Mouse (Mus musculus) frontal cortex, adult (tissue): ENCODE data around the gene Crebrf.

Experiments
- ATAC-seq: cut with Nextera tagmentation; 2 replicates; pipeline ENCODE4 v1.9.2; 2017; ENCODE audit warnings: mild to moderate bottlenecking, moderate library complexity, mixed read lengths; ENCODE audit not compliant: low TSS enrichment

Gene Crebrf

DNA sequence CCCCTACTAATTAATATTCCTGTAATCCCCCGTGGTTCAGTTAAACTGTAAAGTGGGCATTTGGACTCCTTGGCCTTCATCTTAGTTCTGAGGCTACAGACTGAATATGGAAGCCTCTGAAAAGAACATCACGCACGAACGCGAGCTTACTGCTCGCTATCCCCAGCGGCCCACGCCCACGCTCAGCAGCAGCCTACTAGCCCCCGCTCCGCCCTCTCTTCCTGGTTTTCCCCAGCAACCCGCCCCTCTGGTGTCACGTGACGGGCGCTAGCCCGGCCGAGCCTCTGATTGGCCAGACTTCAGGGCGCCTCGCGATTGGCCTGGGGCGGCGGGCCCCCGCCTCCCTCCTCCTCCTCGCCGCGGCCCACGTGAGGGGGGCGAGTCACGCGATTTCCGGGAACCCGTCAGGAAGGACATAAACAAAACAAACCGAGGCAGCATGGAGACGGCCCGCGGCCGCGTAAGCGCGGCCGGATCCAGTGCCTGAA, at the start of gene Crebrf:
Gene Crebrf (plus strand): TSS at position 380 of the 488 bp plus-strand sequence.
- peak; percentile 60 for ATAC-seq

DNA sequence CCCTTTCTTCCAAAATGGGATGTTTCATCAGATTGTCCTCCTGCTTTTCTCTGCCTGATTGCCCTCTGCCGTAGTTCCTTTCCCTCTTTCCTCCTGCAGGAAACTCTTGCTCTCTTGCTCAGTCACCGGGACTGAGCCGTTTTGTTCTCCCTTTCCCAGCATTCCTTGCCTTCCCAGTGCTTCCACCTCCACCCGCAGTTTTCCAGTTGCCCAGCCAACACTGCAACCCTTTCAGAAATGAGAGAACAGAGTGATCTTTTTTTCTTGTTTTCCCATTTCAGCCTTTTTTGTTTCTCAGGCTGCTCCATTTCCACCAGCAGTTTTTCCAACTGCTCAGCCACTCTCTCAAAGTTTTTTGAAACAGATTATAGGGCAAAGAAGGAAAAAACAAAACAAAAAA, 44.2 kb upstream of the Crebrf start:
- ATAC-seq = no peak

DNA sequence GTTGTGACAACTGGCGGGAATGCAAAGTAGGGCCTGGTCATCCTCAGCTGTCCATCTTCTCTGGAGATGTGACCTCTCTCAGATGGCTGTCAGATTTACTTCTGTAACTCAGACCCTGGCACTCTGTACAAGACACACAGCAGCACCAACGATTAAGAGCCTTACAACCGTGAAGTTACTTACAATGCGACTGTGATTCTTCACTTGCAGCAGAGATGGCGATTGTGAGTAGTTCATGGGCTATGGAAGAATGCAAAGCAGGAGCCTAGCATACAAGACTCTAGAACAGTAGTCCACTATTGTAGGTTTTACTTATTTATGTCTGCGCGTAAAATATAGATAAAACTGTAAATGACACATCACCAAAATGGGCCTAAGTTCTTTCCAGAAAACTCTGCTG, 39.6 kb upstream of the Crebrf start:
- ATAC-seq = peak; percentile 21; the same call in 1 of the 2 replicates

DNA sequence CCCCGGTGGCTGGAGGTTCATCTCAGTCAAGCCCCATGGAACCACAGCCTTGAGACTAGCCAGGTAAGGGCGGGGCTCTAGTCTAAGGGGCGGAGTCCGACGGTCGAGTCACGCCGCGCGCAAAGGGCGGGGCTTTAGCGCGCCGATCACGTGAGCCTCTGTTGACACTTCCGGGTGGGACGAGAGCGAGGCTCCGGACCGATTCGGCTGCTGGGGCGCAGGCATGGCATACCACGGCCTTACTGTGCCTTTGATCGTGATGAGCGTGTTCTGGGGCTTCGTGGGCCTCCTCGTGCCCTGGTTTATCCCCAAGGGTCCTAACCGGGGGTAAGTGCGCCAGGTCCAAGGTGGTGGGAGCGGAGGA, 39.2 kb upstream of the Crebrf start:
- peak; percentile 89 for ATAC-seq

DNA sequence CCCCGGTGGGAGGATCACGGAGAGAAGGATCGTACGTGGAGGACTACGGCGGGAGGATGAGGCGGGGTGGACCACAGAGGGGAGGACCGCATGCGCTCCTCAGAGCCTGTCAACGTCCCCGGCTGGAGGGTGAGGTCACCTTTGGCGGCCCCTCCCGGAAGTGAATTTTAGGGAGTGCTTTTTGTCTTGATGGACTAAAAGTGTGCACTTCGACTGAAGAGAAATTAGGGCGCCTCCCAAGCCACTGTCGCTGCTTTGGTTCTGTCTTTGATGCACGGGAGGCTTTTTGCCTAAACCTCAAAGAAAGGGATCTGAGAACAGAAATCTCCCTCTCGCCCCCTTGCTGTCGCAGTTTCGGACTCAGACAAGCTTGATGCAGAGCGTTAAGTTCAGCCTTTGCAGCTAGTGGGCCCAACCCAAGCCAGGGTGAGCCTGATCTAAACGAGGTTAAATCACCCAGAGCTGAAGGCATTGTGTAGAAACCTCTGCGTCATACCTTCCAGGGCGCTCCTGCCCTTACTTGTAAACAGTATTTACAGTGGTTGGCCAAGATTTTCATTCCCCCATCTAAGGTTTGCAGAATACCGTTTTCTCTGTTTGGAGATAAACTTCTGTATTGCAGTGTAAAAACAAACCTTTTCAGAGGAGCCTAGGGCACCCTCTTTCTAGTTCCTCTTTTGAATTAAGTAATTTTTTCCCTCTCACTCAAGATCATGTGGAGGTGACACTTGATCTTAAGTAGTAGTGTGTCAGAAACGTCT, 38.7 kb upstream of the Crebrf start:
- ATAC-seq = peak; percentile 77

DNA sequence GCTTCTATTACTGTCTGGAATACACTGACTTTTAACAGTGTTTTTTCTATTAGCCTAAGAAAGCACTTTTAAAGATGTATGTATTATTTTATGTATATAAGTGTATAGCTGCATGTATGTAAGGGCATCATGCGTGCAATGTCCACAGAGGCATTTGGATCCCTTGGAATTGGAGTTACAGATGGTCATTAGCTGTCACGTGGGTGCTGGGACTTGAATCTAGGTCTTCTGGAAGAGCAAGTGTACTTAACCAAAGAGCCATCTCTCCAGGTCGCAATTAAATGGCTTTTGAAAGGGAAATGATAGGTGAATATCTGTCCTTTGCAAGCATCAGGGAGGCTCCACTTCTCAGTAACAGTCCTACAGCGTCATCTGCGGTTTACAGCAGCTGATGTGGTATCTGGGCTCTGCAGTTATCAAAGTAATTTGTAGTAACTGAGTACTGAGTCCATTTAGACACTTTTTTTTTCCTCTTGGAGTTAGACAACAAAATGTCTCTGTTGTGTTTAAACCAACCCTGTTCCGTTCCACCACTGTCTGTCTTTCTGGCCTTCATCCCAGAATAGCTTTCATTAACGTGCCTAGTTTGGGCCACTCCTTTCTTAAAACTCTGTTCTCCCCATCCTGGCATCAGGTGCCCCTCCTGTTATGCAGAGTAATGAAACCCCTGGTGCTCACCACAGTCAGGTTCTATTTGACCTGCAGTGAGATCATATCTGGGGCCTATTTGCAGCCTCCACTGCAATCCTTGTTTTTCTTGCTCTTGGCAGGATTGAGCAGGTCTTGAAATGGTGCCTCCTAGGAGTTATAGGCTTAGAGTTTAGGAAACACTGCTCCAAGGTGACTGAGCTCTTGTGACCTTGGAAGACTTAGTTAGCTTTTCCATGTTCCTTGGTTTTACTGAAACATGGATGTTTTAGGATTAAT, 37.5 kb upstream of the Crebrf start:
- no peak for ATAC-seq

DNA sequence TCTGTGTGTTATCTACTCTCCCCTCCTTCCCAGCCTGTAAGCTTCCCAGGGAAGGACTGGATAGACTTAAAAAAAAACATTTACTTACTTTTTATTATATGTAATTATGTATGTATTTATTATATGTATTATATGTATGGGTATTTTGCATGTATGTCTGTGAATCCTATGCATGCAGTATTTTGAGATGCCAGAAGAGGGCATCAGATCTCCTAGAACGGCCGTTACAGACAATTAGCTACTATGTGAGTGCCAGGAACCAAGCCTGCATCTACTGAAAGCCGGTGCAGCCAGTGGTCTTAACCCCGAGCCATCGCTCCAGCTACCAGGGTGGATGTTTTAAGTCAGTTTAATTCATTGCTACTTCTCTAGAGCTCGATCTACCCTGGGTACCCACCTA, 34.2 kb upstream of the Crebrf start:
- no peak for ATAC-seq

DNA sequence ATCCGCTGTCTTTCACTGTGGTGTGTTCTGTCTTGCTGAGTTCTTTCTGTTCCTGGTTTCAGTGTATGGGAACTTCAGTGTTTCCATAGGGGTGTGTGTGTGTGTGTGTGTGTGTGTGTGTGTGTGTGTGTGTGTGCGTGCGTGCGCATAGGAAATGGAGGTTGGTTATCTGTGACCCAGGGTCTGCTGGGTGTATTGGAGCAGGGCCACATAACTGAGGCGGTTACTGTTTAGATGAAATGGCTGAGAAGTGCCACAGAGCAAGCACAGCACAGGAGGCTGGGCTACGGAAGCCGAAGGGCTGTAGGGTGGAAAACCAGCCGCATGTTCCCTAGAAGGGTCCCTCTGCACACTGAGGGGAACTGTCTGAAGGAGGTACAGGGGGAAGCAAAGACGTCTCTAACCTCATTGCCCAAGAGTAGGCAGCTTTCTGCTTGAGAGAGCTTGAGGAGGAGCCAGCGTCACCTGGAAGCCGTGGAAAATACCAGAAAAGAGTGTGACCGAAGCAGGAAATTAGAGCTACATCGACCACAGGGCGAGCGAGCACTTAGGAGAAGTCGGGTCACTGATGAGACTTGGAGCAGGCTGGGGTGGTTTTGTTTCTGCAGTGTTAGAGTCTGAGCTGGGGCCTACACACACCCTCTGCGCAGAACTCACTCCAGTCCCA, 29.0 kb upstream of the Crebrf start:
- ATAC-seq = no peak

DNA sequence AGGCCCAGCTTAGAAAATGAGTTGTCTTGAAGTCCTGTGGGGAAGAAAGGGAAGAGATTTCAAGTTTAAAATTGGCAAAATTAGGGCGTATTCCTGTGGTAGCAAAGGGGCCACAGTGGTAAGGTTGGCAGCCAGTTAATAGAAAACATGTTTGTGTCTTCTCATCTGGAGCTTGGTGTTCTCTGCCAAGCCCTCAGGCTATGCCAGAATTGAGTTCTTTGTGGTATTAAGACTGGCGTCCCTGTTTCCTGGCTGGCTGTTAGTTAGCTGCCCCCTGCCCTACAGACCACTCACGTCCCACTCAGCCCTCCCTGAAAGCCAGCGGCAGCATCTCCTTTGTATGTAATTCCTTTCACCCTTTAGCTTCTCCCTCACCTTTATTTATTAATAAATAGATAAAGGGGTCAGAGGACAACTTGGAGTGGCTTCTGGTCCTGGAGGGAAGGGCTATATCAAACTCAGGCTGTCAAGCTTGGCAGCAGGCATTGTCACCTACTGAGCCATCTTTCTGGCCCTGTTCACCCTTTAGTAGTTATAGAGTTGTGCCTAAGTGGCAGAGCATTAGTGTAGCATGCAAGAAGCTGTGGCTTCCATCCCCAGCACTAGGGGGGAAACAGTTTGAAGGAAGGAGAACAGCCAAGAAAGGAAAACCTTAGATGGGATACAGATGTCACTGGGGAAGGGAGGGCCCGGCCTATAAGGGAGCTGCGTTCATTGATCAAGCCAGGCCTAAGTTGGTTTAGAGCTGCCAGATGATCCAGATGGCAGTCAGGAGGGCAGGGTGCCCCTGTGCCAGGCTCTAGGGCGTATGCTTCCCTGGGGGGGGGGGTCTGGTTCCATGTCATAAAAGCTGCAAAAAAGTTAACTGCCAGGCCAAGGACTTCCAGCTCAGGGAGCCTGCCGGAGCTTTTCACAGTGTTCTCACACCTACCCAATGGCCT, 26.4 kb upstream of the Crebrf start:
- no peak for ATAC-seq

DNA sequence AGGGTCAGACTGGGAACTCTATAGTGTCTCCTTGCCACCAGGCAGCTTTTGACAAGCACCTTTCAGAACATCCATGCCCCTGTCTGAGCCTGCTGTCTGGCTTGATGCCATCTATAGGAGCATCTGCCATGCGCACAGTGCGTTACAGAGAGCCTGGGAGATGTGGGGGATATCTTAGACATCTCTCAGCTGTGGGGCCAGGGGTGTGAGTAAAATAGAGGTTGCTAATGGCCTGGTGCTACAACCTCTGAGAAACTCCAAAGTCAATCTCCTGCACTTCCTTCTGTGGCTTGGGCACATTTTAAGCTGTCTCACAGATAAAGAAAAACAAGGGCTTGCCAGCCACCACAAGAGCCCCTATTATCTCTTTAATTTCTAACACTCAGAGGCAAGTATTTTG, 25.6 kb upstream of the Crebrf start:
- ATAC-seq = no peak

DNA sequence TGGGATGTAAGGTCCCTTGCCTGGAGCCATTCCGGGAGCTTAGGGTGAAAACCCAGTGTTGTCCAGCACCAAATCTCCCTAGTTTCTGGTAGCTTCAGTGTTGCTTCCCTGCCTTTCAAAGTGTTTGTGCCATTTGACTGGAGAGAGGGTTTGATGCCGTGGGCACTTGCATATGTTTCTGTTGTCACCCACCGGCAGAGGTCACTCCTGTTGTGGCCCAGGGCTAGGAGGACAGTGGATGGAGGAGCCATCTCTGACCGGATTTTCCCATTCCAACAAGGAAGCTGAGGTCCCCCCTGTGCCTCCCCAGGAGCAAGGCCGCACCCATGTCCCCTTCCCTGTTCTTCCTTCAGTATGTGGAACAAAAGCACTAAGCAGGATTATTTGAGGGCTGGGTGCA, 25.2 kb upstream of the Crebrf start:
- ATAC-seq = no peak

DNA sequence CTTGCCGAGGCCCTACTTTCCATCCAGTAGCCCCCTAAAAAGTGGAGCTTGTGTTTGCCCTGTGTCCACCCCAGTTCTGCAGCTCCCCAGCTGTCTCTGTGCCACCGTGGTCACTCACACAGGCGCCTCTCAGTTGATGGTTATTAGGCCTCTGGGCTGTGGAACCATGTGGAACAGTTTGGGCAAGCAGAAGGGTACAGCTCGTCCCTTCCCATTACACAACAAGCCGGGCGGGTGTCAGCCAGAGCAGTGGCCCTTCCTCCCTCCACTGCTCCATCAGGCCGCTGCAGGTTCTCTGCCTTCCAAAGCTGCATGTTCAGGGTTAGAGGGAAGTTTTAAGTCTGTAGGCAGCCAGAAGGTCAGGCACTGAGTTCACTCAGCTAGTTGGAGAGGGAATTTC, 24.3 kb upstream of the Crebrf start:
- ATAC-seq = no peak; the same call in 1 of the 2 replicates

DNA sequence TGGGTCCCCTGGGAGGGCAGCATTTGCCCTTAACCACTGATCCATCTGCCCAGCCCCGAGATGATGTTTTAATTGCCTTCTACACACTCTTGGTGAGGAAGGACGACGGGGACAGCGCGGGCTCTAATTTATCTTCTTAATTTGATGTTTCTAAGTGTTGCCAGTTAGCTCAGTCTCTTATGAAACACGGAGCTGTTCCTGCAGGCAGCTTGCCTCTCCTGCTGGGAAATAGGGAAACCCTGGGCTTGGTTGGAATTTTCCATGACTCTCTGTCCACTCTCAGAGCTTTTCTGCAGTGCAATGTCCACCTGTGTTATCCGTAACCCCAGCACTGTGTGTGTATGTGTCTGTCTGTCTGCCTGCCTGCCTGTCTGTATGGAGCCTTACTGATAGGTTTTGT, 22.0 kb upstream of the Crebrf start:
- peak; percentile 60 for ATAC-seq

DNA sequence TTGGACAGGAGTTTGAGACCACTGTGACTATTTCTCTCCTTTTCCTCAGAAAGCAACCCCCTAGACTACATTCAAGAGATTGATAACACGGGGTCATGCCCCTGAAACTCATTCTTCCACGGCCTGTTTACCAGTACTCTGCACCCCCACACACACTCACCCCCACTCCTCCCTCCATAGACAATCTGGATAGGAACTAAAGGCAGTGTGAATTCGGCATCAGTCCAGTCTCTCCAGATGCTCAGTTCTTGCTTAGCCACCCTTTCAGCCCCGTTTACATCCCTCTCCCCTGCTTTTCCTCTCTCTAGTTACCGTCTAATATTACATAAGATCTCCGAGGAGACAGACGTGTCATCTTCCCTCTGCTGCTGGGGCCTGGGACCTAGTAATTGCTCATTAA, 21.3 kb upstream of the Crebrf start:
- peak; percentile 27; the same call in 1 of the 2 replicates for ATAC-seq

DNA sequence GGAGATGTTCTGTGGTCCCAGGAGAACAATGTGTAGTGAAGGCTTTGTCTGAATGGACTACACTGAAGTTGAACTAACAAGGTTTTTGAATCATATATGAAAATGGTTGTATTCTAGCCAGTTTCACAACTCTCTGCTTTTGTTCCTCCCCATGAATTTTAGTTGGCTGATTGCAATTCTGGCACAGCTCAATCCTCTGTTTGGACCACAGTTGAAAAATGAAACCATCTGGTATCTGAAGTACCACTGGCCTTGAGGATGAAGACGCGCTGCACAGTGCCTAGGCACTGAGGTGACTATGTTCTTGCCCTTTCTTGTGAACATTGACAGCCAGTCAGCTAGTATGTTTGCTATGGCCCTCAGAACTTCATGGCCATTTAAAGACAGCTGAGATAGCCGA, 20.3 kb upstream of the Crebrf start:
- ATAC-seq = no peak

DNA sequence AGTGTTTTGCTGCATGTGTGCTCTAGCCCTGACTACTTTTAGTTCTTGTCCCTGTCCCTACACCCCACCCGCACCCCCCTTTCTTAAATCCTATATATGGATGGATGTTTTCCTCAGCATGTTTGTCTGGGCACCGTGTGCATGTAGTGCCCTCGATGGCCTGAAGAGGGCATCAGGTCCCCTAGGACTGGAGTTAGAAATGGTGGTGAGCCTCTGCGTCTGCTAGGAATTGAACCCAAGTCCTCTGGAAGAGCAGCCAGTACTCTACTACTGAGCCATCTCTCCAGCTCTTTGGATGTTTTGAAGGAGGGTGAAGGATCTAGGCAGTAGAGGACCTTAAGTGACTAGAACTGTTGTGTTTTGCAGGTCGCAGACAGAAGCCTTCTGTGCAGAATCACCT, 16.6 kb upstream of the Crebrf start:
- no peak for ATAC-seq

DNA sequence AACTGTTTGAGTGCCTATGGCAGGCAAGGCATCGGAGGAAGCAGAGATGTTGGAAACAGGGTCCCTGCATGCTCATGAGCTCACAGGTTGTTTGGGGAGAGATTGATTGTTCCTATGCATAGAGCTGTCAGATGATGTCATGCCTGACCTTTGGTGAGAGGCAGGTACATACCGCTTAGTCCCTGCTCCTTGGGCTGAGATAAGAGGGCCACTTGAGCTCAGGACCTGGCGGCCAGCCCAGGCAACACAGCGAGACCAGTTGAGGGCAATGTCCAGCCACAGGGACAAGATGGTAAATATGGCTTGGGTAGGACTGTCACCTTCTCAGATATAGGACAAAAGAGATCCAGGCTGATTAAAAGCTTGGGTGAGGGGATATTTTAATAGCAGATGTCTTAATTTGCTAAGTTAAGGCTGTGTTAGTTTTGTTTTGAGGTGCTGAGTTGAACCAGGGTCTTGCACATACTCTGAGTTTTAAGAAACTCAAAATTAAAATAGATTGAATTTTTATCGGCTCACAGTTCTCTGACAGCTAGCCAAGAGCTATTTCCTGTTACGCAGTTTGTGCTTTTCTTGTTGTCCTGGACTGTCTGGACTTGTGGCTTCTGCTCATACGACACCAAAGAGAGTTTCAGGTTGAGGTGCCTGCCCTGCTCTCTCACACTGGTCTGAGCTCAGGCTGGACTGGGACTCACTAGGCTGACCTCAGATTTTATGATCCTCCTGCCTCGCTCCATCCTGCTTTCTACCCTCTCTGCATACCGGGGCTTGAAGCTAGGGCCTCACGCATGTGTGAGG, 15.4 kb upstream of the Crebrf start:
- ATAC-seq = no peak

DNA sequence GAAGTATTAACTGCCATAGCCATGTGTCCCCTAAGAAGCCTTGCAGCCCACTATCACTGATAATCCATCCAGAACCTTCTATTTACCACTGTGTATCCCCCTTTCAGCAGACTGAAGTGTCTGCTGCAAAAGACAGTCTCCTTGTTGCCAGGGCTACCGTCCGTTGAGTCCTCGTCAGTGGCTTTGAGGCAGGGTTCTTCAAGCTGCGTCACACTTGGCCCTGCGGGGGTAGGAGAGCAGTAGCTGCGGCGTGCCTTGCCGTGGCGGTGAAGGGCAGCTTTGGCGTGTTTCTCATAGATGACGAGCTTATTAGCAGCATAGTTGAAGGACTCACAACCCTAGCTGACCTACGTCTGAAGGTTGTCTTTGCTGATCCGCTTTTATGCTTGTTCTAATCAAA, 13.9 kb upstream of the Crebrf start:
- ATAC-seq = peak; percentile 38; the same call in 1 of the 2 replicates

DNA sequence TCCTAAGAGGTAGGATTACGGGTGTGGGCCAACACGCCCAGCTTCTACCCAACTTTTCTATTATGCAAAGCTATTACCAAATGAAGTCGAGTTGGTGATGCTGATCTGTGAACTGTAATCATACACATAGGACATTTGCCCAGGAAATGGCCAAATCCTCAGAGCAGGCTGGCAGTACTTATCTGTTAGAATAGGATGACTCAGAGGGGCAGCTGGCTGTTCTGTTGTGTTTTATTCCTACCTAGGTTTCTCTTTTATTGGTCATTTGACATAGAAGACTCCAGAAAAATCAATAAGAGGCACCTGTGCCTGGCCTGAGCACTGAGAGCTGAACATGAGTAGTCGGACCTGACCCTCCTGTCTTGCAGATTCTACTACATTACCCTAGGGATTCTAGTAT, 12.8 kb upstream of the Crebrf start:
- ATAC-seq = no peak

DNA sequence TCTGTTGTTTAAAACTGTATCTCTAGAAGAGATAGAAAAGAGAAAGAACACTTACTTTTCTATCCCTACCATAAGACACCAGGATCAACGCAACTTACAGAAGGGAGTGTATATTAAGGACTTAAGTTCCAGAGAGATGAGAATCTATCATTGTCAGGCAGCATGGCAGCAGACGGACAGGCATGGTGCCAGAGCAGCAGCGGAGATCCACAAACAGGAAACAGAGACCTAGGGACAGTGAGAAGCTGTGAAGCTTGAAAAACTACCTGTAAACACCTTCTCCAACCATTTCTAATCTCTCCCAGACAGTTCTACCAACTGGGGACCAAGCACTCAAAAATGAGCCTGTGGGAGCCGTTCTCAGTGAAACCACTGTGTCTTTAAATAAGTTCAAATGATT, 11.8 kb upstream of the Crebrf start:
- ATAC-seq = no peak
